Mouse (Mus musculus) embryonic fibroblast, embryonic 13.5 days (primary cell): ENCODE results near the gene Grk5.

ENCODE experiments used
- CTCF ChIP-seq: IDR thresholded peaks from 2 replicates; pipeline ENCODE4 v1.5.1; 2011; ENCODE audit warnings: mild to moderate bottlenecking, control low read depth, low read length, moderate library complexity, borderline replicate concordance; ENCODE audit not compliant: insufficient read depth
- POLR2A ChIP-seq: IDR thresholded peaks from 2 replicates; pipeline ENCODE4 v1.6.1; 2011; ENCODE audit warnings: low read depth, mild to moderate bottlenecking, control low read depth, low read length, moderate library complexity

DNA sequence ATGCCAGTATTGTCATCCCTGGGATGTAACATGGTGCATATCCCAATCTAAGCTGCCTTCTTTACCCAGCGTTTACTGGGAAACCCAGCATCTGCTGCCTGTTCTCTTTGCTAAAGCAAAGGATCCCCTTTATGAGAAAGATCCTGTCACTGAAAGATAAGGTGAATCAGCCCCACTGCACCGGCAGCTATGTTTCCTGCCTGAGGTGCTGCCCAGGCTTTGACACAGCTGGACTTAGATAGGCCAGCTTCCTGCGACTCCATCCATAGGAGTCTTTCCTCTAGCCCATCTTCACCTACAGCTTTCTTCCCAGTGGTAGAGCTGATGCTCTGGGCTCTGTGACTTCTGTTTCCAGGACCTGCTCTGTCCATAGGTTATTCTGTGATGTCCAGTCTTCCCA lies 189.1 kb downstream of the Grk5 start:
- TF ChIP-seq CTCF (no peak), POLR2A (no peak)
